Mouse (Mus musculus) testis, adult 2 months (tissue): Measurements from ENCODE around the gene Retsat.

Experiments
- CTCF ChIP-seq: fragments of 200-500 bp; IDR thresholded peaks from 2 replicates; pipeline ENCODE4 v1.5.1; 2012; ENCODE audit warnings: low read depth, mild to moderate bottlenecking, inconsistent platforms, low read length, moderate library complexity; ENCODE audit not compliant: control insufficient read depth, insufficient read depth, insufficient replicate concordance
- POLR2A ChIP-seq: fragments of 200-500 bp; IDR thresholded peaks from 2 replicates; pipeline ENCODE4 v1.6.1; 2012; ENCODE audit warnings: low read depth, mild to moderate bottlenecking, inconsistent platforms, low read length, moderate library complexity; ENCODE audit not compliant: control insufficient read depth

- TF ChIP-seq CTCF (no peak), POLR2A (no peak)
Observed at GRCm38 (mm10) chr6:72658006-72658405, 59.7 kb downstream of the Retsat start.
